Mouse (Mus musculus) cerebral cortex, adult 2 months (tissue): ENCODE data around the gene Asf1b.

ENCODE experiments used
- WGBS: fragments of 180-500 bp; shearing (Covaris S2); methylation state at CpG from one replicate; pipeline ENCODE4 v1.1.7; 2018; 5-methylcytosine and 5-hydroxymethylcytosine counted together

The Asf1b gene

DNA sequence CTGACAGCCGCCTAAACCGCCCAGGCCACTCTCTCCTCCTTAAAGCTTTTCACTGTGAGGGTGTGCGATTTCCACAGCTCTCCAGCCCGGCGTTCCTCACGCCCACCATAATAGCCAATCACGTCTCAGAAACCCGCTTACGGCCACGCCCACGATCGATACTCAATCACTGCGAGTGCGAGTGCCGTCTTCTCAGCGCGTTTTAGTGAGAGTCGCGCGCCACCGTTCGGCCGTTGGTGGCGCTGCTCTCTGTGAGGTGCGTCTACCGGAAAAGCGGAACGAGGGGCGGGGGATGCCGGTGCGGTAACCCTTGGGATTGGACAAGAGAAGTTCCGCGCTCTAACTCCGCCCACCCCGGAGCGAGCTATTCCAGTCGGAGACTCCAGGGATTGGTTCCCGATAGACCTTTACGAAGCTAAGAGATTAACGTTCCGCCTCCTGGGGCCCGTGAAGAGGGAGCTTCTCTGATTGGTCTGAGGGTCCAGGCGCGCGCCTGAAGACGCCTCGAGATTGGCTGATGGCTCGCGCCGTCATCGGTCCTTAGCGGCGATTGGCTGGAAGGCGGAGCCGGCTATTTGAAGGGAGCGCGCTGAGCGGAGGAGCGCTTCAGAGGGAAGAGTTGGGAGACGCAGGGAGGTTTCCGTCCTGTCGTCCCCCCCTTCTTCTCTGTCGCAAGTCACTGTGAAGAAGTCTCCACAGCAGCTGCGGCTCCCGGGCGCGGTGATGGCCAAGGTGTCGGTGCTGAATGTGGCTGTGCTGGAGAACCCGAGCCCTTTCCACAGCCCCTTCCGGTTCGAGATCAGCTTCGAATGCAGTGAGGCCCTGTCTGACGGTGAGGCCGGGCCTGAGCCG is at the start of gene Asf1b, which contains the start of gene Gm10644:
Asf1b (plus strand) TSS at position 402 of the 852 bp plus-strand sequence.
Gm10644 (minus strand) TSS at position 100 of the 852 bp plus-strand sequence.
- WGBS = under 1% methylated on average over 75 of the region's 75 CpGs

DNA sequence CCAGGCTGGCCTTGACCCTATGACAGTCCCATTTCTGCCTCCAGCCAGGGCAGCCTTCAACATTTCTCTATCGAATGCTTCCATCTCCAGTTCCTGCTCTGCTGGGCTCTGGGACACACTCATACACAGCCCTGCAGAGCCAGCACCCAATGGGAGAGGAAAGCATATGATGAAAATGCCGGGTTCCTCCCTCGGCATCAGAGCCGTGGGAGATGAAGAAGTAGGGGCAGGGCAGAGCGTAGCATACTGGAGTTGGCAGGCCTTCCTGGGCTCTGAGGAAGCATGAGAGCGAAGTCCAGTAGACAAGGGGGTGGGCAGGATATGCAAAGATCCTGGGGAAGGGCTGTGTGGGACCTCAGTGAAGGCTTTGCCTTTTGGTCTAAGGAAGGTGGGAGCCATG is 46.7 kb upstream of the Asf1b start:
- WGBS = 21% methylated on average over 6 of the region's 6 CpGs

DNA sequence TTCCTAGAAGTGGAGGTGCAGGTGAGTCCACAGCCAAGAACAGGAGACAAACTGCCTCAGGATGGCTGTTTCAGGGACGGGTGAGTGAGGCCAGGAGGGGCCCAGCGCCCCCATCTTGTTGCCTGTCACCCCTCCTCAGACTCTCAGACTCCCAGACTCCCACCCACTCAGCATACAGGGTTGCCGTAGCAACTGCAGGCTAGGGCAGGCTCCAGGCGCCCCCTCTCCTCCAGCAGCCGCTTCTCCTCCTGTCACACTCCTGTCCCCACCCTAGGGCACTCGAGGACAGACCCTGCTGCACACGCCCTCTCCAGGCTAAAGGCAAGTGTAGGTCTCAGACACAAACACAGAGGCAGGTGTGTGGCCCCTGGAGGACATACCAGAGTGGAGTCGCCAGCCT is 46.0 kb upstream of the Asf1b start:
- WGBS = 39% methylated on average over 8 of the region's 8 CpGs

DNA sequence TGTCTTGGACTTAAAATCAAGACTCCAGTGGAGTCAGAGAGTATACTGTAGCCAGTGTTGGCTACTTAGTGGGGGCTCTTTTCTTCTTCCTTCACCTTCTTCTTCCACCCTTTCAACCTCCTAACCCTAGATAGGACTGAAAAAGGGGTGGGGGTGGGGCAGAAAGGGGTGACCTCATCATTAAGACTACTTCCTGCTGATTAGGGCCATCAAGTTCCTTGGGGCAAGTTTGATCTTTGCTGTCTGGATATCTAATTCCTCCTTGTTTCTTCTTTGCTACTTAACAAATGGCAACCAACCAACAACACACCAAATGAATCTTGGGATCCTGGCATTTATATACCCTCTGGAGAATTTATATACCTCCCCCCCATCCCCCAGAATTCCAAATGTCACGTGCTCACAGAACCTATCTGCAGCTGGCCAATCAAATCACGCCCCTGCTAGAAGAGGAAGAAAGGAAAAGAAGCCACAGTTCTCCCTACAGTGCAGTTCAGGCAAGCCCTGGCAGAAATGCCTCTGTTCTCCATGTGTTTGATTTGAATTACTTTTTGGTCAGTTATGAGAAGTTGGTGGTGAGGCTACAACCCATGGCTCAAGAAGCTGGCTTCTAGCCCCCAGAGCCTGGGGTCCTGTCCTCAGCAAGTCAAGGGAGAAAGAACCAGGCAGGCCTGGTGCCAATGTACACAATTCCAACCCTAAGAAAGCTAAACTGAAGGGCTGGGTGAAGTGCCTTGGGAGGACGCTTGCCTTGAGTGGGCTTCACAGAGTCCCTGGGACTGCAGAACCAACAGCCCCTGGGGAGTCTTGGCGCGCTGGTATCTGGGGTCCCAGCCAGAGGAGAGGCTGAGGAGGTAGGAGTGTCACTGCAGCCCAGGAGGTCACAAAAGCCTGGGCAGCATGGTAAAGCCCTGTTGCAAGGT is 43.2 kb upstream of the Asf1b start:
- 65% methylated on average over 5 of the region's 5 CpGs for WGBS

DNA sequence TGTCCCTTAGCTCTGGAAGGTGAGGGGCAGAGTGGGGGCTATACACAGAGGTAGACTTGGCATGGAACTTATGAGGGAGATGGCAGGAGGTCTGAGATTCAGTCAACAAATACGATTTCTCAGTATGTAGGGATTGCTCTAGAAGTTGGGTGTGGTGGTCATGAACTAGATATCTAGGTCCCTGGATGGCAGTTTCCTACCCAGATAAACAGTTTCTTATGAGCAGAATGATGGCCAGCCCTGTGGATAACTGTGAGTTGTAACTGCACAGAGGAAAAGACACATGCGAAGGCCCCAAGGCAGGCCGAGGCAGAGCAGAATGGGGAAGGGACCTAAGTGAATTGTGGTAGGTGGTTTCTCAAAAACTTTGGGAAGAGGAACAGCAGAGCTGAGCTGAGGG is 41.1 kb upstream of the Asf1b start:
- 51% methylated on average over 3 of the region's 3 CpGs for WGBS

DNA sequence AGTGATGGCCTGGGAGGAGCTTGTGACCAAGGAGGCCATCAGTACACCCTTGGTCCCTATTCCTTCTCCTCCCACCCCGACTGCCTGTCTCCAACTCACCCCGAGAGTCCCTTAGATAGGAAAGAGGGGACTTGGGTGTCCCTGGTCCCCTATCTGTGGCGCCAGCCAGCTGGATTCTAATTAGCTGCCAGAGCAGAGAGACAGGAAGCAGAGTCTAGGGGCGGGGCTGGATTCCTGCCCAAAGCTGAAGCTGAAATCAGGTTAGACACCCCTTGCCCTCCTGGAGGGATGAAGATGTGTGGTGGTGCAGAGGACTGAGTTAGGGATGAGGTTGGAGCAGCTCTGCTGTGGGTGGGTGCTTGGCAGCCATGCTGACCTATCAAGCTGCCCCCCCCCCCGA is 40.4 kb upstream of the Asf1b start:
- 27% methylated on average over 5 of the region's 5 CpGs for WGBS

DNA sequence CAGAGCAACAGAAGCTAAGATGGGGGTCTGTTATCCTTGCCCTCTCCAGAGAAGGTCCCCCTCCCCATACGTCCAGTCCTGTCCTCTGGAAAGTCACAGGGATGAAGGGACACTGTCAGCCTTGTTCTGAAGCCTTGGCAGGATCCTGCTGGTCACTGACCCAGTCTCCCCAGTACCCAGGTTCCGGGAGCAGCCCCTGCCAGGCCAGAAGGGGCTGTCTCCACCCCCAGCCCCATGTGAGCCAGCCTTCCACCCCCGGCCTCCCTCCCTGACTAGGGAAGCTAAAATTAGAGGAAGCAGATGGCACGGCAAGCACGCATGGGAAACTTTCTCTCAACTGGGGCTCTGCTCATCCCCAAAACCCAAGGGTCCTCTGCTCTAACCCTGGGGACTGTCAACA is 39.3 kb upstream of the Asf1b start:
- WGBS = 25% methylated on average over 5 of the region's 5 CpGs

DNA sequence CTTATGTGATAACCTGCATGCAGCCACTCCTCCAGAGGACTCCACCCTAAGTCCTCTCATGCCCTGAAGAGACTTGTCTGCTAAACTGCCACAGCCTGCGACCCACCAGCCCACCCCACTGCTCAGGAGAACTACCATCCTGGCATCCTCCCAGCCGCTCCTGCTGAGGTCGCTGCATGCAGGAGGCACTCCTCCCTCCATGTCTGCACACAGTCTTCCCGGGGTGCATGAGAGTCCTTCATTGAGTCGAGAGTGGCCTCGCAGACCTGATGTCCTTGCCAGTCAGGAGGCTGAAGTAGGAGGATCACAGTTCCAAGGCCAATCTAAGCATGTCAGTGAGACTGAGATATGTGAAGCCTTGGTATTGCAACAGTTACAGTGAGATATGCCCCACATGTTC is 37.7 kb upstream of the Asf1b start:
- 44% methylated on average over 6 of the region's 6 CpGs for WGBS

DNA sequence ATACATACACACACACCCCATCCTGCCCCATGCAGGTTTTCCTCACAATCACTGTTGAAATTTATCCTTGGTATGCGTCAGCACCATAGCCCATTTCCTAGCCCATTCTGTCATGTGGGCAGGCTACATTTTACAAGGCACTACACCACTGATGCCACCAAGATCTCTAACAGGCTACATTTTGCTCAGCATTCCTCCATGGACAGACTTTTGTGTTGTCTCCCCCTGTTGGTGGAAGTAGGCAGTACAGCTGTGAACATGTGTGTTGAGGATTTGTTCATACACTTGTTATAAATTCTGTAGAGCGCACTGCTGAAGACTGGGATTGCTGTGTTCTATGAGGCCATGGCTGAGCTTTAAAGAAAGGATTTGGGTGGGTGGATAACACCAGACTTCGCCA is 33.7 kb upstream of the Asf1b start:
- WGBS = 25% methylated on average over 3 of the region's 3 CpGs

DNA sequence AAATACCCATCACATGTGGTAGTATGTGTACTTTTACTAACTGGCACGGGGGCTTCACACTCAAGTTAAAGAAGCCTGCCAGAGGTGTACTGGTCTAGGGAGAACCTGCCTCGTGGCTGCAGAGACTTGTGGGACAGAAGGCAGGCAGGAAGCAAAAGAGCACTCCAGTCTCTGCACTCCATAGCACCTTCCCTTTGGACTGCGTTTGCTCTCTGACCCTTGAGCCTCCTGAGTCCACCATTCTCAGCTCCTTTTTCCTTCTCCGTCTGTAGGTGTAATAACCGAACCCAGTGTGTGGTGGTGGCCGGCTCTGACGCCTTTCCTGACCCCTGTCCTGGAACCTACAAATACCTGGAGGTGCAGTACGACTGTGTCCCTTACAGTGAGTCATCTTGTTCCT is 32.6 kb upstream of the Asf1b start:
- WGBS = 86% methylated on average over 8 of the region's 8 CpGs

DNA sequence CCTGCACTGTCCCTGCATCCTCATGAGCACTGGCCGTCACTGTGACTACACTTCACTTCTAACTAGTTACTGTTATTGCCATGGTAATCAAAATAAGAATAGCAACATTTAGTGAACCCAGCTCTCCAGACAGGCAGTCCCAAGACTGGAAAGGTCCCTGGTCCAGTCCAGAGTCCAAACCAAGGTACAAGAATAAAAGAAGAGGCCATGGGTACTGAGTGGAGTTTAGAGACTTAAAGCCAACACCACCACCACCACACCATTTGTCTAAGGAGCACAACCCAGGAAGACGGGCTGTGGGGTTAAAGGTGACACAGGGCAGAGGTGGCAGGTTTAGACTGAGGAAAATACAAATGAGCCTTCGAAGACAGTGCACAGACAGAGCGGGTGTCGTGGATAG is 30.7 kb upstream of the Asf1b start:
- whole genome bisulfite sequencing = 90% methylated on average over 5 of the region's 5 CpGs

DNA sequence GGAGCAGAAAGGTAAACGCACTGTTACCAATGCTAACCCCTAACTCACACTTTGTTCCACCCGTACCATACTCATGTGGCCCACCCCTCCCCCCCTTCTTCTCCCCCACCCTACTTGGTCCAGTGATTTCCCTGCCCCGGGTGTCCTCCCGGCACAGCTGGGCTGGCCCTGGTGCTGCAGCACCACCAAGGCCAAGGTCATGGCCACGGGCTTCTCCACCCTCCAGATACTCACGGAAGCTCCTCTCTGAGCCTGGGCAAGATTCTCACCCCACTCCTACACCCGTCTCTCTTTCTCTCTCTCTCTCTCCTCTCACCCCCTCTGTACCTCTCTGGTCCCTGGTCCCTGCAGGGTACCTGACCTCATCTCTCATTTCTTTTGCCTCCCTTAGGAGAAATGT is 29.0 kb upstream of the Asf1b start:
- WGBS = 58% methylated on average over 7 of the region's 7 CpGs

DNA sequence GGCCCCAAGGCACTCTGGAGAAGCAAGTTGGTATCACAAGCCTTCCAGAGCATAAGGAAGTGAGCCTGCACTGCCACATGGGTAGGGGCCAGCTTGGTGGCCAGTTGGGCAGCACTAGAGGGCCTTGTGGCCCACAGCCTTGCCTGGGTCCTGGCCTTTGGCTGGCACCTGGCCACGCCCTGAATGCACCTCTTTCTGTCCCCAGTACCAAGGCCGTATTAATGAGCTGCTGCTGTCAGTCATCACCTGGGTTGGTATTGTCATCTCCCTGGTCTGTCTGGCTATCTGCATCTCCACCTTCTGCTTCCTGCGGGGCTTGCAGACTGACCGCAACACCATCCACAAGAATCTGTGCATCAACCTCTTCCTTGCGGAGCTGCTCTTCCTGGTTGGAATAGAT is 21.1 kb upstream of the Asf1b start:
- WGBS = 84% methylated on average over 5 of the region's 5 CpGs

DNA sequence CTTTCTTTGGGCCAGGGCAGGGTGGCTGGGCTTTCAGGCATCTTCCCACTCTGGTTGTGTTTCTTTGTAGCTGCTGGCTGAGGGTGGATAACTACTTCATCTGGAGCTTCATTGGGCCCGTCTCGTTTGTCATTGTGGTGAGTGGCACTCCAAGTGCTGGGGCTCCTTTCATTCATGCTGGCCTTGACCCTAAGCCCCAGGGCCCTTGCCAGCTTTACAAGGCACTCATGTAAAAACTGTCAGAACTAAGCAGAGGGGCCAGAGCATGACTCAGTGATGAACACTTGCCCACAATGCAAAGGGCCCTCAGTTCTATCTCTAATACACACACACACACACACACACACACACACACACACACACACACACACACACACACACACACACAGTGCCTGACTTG is 20.3 kb upstream of the Asf1b start:
- 58% methylated on average over 2 of the region's 2 CpGs for WGBS

DNA sequence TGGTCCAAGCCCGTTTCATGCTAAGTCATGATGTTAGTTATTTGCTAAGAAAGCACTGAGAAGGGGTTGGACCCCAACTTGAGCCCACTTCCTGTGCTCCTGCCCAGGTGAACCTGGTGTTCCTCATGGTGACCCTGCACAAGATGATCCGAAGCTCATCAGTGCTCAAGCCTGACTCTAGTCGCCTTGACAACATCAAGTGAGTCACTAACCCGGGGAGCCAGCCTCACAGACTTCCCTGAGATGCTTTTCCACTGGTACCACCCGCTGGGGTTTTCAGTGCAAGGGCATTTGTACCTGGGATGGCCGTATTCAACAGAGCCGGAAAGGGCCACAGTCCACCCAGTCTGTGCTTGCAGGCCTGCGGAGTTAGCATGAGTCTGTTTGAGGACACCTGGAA is 19.9 kb upstream of the Asf1b start:
- WGBS = 87% methylated on average over 8 of the region's 8 CpGs

DNA sequence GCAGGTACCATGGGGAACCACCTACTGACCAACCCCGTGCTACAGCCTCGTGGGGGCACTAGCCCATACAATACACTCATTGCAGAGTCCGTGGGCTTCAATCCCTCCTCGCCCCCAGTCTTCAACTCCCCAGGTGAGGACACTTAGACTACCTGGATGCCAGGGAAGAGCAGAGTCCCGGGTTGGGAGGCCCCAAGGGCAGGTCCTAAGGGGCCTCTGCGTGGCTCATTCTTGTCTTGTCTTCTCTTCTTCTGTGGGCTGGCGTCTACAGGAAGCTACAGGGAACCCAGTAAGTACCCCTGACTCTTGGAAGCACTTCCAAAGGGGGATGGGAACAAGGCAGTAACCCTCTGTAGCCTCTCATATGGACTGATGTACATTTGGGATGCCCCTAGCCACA is 17.7 kb upstream of the Asf1b start:
- 85% methylated on average over 7 of the region's 7 CpGs for WGBS

DNA sequence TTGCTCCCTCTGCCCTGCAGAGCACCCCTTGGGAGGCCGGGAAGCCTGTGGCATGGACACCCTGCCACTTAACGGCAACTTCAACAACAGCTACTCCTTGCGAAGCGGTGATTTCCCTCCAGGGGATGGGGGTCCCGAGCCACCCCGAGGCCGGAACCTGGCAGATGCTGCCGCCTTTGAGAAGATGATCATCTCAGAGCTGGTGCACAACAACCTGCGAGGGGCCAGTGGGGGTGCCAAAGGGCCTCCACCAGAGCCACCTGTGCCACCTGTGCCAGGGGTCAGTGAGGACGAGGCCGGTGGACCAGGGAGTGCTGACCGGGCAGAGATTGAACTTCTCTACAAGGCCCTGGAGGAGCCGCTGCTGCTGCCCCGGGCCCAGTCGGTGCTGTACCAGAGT is 17.0 kb upstream of the Asf1b start:
- 94% methylated on average over 15 of the region's 15 CpGs for WGBS

DNA sequence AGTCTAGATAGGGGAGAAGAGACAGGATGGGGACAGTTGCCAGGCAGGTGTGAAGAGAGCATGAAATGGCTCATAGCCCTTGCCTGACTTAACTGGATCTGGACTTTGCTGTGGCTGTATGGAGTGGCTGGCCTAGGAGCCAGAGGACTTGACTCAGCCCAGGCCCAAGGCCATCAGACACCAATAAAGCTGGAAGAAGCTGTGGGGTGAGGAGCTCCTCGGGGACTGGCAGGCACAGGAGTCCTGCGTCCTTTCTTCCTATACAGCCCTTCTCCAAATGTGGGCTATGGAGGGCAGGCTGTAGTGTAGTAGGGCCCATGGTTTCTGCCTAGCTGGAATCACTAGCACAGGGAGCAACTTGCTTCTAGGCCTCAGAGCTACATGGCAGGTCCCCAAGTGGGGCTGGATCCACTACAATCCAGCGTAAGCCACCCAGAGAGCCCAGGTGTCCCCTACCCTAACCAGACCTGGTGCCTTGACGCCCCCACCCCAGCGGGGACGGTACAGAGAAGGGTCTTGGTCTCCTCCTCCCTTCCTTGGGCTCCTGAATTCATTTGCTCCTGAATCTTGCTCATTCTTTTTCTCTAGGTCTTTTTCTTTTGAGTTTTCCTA is 14.1 kb upstream of the Asf1b start:
- 64% methylated on average over 6 of the region's 6 CpGs for WGBS

DNA sequence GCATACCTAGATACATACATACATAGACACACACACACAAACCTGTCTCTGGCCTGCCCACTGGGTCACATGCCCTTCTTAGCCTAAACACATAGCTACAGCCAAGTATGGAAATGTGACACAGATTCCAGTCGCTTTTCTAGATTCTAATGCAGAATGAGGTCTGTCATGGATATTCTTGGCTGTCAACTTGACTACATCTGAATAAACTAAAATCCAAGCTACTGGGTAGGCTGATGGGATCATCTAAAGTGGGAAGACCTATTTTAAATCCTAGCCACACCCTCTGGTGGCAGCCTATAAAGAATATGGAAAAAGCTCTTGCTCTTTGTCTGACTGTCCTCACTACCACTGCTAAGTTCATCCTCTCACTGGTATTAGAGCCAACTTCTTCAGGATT is 12.9 kb upstream of the Asf1b start:
- WGBS = 16% methylated on average over 1 of the region's 1 CpGs

DNA sequence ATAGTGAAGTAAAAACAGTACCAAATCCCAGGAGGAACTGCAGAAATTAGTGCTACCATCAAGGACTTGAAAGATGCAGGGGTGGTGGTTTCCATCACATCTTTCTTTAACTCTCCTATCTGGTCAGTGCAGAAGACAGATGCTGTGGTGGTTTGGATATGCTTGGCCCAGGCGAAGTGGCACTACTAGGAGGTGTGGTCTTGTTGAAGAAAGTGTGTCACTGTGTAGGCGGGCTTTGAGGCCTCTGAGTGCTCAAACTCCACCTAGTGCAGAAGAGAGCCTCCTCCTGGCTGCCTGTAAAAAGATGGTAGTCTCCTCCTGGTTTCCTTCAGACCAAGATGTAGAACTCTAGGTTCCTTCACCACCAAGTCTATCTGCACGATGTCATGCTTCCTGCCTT is 9.8 kb upstream of the Asf1b start:
- WGBS = 62% methylated on average over 3 of the region's 3 CpGs

DNA sequence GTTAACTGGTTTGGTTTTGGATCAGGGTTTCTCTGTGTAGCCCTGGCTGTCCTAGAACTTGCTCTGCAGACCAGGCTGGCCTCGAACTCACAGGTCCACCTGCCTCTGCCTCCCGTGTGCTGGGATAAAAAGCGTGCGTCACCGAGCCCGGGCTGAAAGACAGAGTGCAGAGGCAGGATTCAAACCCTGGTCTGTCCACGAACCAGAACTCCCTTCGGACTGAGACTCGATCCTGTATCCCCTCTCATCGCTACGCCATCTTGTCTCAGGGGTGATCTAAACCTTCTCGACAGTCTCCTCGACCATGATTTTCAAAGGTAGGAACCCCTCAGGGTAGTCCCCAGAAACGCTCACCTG is 580 bp upstream of the Asf1b start:
- WGBS = under 1% methylated on average over 14 of the region's 14 CpGs

DNA sequence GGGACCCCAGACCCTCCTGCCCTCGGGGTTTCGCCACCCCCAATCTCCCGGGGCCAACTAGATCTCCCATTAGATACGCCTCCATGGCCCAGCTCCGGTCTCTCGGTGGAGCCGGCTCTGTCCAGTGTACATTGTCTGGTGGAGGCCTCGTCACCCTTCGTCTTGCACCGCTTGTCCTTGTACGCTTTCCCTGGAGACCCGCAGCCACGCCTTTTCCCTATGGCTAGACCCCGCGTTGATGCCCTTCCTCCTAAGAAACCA is 581 bp downstream of the Asf1b start:
- under 1% methylated on average over 15 of the region's 15 CpGs for WGBS

DNA sequence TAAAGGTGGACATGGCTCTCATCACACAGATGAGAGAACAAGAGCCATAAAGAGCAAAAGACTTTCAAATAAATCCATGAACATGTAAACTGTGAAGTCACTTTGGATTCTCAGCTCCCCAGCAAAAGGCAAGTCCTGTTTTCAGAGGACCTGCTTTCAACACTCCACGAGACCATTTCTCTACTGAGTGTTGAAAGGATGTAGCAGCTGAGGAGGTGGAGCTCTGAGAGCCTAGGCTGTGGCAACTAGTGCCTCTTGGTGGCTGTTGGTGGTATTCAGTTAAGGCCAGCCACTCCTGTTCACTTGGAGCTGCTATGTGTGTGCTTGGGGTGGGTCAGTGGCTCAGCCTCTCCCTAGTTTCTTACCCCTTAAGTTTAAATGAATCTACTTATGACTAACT is 1.5 kb downstream of the Asf1b start:
- 3% methylated on average over 1 of the region's 1 CpGs for WGBS
